Mouse (Mus musculus): ENCODE data around the gene Pfn1. TPM values are rescaled to one million over a fixed set of nuclear protein-coding genes. Genes with fewer than 3 reads are reported as not detected.

The Pfn1 gene
- polyA plus RNA-seq (2015; fragmentation: Nextera tagmentation; extraction: Ambion mirVana), result 1,825 and 2,189 TPM in 2 replicates

DNA sequence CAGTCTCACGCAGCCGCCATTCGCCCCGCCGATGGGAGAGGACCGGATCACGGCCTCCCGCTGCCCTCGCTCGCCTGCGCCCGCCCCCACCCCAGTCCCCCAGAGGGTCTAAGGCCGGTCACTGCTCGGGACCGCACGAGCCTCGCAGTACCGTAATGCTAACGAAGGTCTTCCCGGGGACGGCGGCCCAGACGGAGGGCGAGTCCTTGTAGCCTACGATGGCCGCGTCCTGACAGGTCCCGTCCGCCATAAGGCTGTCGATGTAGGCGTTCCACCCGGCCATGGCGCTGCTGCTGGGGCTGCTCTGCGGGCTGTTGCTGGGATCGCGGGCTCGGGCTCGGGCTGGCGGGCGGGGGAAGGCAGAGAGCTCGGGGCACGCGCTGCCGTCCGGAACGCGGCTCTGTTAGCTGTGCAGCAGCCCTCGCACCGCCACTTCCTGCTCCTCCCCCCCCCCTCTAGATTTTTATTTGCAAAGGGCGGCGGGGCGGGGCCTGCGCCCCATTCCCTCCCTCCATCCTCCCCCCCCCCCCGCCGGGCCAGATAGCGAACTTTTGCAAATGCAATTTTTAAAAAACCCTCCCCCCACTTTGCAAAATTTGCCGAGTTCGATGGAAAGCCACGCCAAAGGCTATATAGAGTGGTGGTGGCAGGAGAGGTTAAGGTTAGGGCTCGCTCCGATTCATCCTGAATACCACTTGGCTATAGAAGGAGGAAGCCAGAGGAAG is at the start of gene Pfn1:
Gene Pfn1, minus strand, starts transcription at position 447 of the 725 bp plus-strand sequence.
- 0% methylated on average over 56 of the region's 61 CpGs for WGBS
- H3K27ac ChIP-seq (ENCODE audit: low read length), result peak within 1 kb of the TSS; percentile 99
- peak within 1 kb of the TSS; percentile 96 for H3K4me2 ChIP-seq (ENCODE audit: low read depth, low read length)
- ATAC-seq (ENCODE audit: low read depth), result peak; percentile 72
- H3K4me1 ChIP-seq (replicated peaks; ENCODE audit: control insufficient read depth, insufficient read depth, low read length), result peaks cover 51% of the 10 kb centered on the region
- H3K9me3 ChIP-seq (ENCODE audit: control insufficient read depth, low read length), result no peaks in the 10 kb centered on the region
- H3K9ac ChIP-seq (ENCODE audit: low read length), result peak within 1 kb of the TSS; percentile 100
- no peaks in the 10 kb centered on the region for H3K27me3 ChIP-seq (ENCODE audit: control insufficient read depth, insufficient read depth, low read depth, low read length)
- peak within 1 kb of the TSS; percentile 100 for H3K4me3 ChIP-seq (ENCODE audit: low read length)
- H3K36me3 ChIP-seq (ENCODE audit: control insufficient read depth, insufficient read depth, low read length), result peaks cover 26% of the 10 kb centered on the region

DNA sequence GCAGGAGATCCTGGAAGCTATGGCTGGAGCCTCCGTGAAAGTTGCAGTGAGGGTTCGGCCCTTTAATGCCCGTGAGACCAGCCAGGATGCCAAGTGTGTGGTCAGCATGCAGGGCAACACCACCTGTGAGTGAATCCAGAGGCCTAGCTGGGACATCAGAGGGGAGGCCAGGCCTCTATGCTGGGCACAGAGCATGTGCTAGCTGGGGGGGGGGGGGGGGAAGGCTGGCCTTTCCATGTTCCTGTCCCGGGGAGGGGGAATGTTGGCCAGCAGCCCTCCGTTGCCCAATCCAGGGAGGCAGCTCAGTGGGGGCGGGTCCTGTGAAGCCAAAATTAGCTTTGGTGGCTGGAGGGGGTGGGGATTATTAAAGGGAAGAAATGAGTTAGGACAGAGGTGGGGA is 48.3 kb upstream of the Pfn1 start:
- Histone ChIP-seq H3K9ac (ENCODE audit: low read length) (peak overlapping the region; percentile 50), H3K9me3 (ENCODE audit: control insufficient read depth, low read length) (no peaks in the 10 kb centered on the region), H3K27me3 (ENCODE audit: control insufficient read depth, insufficient read depth, low read depth, low read length) (no peaks in the 10 kb centered on the region), H3K4me1 (replicated peaks; ENCODE audit: control insufficient read depth, insufficient read depth, low read length) (peaks cover 22% of the 10 kb centered on the region), H3K4me2 (ENCODE audit: low read depth, low read length) (peak overlapping the region; percentile 87), H3K4me3 (ENCODE audit: low read length) (0 out of 2 replicates have a peak overlapping the region, but pooled peaks have one; percentile 7), H3K36me3 (ENCODE audit: control insufficient read depth, insufficient read depth, low read length) (peaks cover 36% of the 10 kb centered on the region), H3K27ac (ENCODE audit: low read length) (no peak overlapping the region)
- no peak for ATAC-seq (ENCODE audit: low read depth)
- 54% methylated on average over 6 of the region's 6 CpGs for WGBS

DNA sequence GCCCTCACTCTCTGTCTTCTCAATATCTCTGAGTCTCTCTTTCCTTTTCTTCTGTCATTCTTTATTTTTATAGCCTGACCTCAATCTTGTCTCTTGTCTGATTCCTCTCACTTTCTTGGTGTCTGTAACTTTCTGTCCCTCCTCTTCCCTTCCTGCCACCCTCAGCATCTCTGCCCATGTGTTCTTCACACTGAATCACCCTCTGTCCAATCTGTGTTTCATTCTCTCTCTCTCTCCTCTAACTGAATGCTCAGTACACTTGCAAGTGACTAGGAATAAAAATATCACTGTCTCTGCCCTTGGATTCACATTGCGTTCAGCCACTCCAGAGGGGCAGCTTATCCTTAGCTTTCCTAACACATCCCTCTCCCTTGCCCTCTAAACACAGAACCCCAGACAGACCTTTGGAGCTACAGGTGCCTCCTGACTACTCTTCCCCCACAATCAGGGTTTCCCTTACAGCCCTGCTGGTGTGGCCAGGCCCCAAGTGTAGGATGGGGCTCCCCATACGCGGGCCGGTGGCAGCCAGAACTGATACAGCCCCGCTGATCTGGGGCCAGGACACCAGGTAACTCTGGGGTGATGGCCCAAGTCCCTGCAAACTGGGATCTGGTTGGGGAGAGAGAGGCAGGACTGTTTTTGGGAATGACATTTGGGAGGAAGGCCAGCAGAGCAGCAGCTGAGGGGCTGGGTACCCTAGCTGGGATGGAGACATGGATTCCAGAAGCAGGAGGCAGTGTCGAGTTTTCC is 47.7 kb upstream of the Pfn1 start:
- 82% methylated on average over 6 of the region's 6 CpGs for WGBS
- H3K27ac ChIP-seq (ENCODE audit: low read length), result no peak overlapping the region

DNA sequence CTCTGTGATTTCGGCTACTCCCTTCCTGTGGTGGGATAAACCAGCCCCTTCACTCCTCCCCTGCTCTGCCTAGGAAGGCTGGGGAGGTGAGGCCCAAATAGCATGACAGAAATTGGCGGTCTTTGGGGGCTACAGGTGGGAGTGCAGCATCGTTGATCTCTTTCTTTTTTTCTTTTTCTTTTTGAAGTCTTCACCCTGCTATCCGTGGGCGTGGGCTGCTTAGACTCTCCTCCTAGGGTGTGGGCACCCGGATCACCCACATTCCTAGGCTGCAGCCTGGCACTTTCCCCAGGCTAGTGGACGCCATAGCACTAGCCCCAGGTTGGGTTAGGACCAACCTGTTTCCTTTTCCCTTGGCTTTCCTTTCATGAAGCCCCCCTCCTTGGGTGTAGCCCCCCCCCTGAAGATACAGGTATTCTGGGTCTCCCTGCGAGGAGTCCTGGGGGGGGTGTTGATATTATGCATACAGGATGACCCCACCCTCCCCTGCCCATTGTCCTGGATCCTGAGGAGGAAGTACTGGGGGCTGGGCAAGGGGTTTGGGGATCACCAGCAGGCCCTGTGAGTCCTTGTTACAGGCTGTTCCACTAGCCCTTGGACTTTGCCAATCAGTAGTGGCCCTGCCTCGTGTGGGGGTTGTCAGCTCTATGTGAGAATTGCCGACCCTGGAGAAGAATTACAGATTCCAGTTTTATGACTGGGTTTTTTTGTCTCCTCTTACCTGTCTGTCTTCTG is 46.9 kb upstream of the Pfn1 start:
- no peak for ATAC-seq (ENCODE audit: low read depth)
- Histone ChIP-seq H3K4me3 (ENCODE audit: low read length) (peak overlapping the region; percentile 94), H3K4me2 (ENCODE audit: low read depth, low read length) (peak overlapping the region; percentile 87), H3K9me3 (ENCODE audit: control insufficient read depth, low read length) (no peaks in the 10 kb centered on the region), H3K9ac (ENCODE audit: low read length) (peak overlapping the region; percentile 96), H3K27me3 (ENCODE audit: control insufficient read depth, insufficient read depth, low read depth, low read length) (no peaks in the 10 kb centered on the region), H3K27ac (ENCODE audit: low read length) (peak overlapping the region; percentile 98), H3K4me1 (replicated peaks; ENCODE audit: control insufficient read depth, insufficient read depth, low read length) (peaks cover 22% of the 10 kb centered on the region), H3K36me3 (ENCODE audit: control insufficient read depth, insufficient read depth, low read length) (peaks cover 24% of the 10 kb centered on the region)
- WGBS, result 7% methylated on average over 10 of the region's 10 CpGs

More for the DNA sequence above, 47.7 kb upstream of the Pfn1 start:
- ATAC-seq (ENCODE audit: low read depth), result no peak
- Histone ChIP-seq H3K36me3 (ENCODE audit: control insufficient read depth, insufficient read depth, low read length) (peaks cover 32% of the 10 kb centered on the region), H3K9me3 (ENCODE audit: control insufficient read depth, low read length) (no peaks in the 10 kb centered on the region), H3K27me3 (ENCODE audit: control insufficient read depth, insufficient read depth, low read depth, low read length) (no peaks in the 10 kb centered on the region), H3K4me3 (ENCODE audit: low read length) (peak overlapping the region; percentile 94), H3K4me1 (replicated peaks; ENCODE audit: control insufficient read depth, insufficient read depth, low read length) (peaks cover 22% of the 10 kb centered on the region), H3K9ac (ENCODE audit: low read length) (peak overlapping the region; percentile 96), H3K4me2 (ENCODE audit: low read depth, low read length) (peak overlapping the region; percentile 87)

DNA sequence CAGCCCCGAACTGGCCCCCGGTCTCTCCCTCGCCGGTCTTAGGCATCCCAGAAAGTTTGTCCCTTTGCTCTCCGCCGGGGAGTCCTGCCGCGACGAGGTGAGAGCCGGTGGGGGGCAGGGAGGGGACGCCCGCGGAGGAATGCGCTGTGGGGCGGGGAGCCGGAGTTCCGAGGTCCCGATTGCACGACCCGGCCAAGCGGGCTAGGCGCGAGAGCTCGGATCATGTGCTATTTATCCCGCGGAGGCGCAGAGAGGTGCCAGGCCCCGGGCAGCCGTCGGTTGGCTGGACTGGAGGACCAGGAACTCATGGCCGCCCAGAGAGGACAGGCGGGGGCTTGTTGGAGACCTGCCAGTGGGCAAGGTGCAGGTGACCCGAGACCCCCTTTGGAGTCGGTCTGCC is 46.2 kb upstream of the Pfn1 start:
- ATAC-seq (ENCODE audit: low read depth), result peak; percentile 67
- H3K36me3 ChIP-seq (ENCODE audit: control insufficient read depth, insufficient read depth, low read length), result peaks cover 16% of the 10 kb centered on the region
- no peaks in the 10 kb centered on the region for H3K9me3 ChIP-seq (ENCODE audit: control insufficient read depth, low read length)
- peak overlapping the region; percentile 87 for H3K4me2 ChIP-seq (ENCODE audit: low read depth, low read length)
- 2% methylated on average over 34 of the region's 34 CpGs for WGBS
- peak overlapping the region; percentile 94 for H3K4me3 ChIP-seq (ENCODE audit: low read length)
- H3K9ac ChIP-seq (ENCODE audit: low read length), result peak overlapping the region; percentile 96
- peaks cover 22% of the 10 kb centered on the region for H3K4me1 ChIP-seq (replicated peaks; ENCODE audit: control insufficient read depth, insufficient read depth, low read length)
- H3K27me3 ChIP-seq (ENCODE audit: control insufficient read depth, insufficient read depth, low read depth, low read length), result no peaks in the 10 kb centered on the region
- H3K27ac ChIP-seq (ENCODE audit: low read length), result peak overlapping the region; percentile 98

DNA sequence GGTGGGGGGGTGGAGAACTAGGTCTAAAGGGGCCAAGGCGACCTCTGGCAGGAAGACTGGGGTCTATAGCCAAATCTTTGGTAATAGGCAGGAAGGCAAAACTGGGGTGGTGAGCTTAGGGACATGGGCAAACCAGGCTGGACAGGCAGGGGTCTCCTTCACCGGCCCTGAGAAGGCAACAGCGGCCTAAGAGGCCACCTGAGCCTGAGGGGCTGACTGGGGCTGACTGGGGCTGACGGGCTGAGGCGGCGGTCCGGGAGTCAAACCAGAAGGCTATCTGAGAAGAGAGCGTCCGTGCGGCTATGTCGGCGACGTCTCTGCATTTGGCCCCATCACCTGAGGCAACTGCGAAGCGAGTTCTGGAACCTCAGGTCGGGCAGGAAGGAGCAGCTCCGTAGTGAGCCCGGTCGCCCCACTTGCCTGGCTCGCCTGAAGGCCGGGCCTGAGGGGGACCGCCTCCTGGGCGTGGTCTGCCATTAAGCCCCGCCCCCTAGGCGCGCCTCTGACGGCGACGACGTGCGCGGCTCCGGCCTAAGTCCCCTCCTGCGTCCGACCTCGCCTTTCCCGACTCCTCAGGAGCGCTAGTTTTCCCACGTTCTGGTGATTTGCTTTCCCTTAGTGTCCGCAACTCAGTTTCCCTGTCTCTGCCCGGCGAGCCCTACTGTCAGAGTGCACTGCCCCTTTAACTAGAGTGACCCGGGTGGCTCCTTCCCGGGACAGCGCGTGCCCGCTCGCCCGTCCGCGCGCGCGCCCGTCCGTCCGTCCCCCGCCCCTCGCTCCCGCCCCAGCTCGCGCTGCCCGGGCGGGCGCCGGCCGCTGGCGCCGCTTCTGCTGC is 45.5 kb upstream of the Pfn1 start, which contains the start of the genes Inca1 and Kif1c:
Gene Inca1, minus strand, starts transcription at position 434 of the 835 bp plus-strand sequence.
Gene Kif1c, plus strand, starts transcription at position 827 of the 835 bp plus-strand sequence.
- Histone ChIP-seq H3K36me3 (ENCODE audit: control insufficient read depth, insufficient read depth, low read length) (peaks cover 14% of the 10 kb centered on the region), H3K9ac (ENCODE audit: low read length) (peak within 1 kb of the TSS; percentile 96), H3K4me1 (replicated peaks; ENCODE audit: control insufficient read depth, insufficient read depth, low read length) (peaks cover 22% of the 10 kb centered on the region), H3K27ac (ENCODE audit: low read length) (peak within 1 kb of the TSS; percentile 98), H3K9me3 (ENCODE audit: control insufficient read depth, low read length) (no peaks in the 10 kb centered on the region), H3K4me3 (ENCODE audit: low read length) (peak within 1 kb of the TSS; percentile 94), H3K27me3 (ENCODE audit: control insufficient read depth, insufficient read depth, low read depth, low read length) (no peaks in the 10 kb centered on the region), H3K4me2 (ENCODE audit: low read depth, low read length) (peak within 1 kb of the TSS; percentile 87)
- under 1% methylated on average over 69 of the region's 69 CpGs for WGBS
- ATAC-seq (ENCODE audit: low read depth), result peak; percentile 96

DNA sequence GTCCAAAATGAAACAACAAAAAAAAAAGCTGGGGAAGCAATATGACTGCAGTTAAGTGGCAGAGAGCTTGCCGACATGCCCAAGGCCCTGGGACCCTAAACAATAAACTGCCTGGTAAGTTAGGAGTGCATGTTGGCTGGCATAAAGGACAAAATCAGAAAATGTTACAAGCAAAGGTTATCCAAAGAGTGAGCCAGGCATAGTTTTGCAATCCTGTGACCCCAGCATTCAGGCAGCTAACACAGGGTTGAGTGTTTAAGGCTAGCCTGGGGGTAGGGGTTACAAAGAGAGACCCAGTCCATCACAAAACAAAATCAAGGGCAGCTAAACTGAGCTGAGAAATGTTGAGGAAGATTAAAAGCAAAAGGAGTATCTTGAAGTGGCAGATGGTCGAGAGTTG is 44.6 kb upstream of the Pfn1 start:
- Histone ChIP-seq H3K4me2 (ENCODE audit: low read depth, low read length) (no peak overlapping the region), H3K9ac (ENCODE audit: low read length) (no peak overlapping the region)
- WGBS, result 78% methylated on average over 2 of the region's 2 CpGs

DNA sequence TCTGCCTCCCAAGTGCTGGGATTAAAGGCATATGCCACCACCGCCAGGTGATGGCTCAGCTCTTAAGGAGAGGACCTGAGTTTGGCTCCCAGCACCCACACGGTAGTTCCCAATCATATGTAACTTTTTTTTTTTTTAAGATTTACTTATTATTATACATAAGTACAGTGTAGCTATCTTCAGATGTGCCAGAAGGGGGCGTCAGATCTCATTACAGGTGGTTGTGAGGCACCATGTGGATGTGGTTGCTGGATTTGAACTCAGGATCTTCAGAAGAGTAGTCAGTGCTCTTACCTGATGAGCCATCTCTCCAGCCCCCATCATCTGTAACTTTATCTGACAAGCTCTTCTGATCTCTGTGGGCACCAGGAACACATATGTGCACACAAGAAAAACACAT is 42.9 kb upstream of the Pfn1 start:
- ATAC-seq (ENCODE audit: low read depth), result no peak
- peaks cover 15% of the 10 kb centered on the region for H3K4me1 ChIP-seq (replicated peaks; ENCODE audit: control insufficient read depth, insufficient read depth, low read length)
- WGBS, result 68% methylated on average over 3 of the region's 3 CpGs

More for the DNA sequence above, 44.6 kb upstream of the Pfn1 start:
- H3K4me1 ChIP-seq (replicated peaks; ENCODE audit: control insufficient read depth, insufficient read depth, low read length), result peaks cover 22% of the 10 kb centered on the region
- H3K4me3 ChIP-seq (ENCODE audit: low read length), result no peak overlapping the region
- H3K36me3 ChIP-seq (ENCODE audit: control insufficient read depth, insufficient read depth, low read length), result peaks cover 6% of the 10 kb centered on the region; the same call in 1 of the 2 replicates
- no peak for ATAC-seq (ENCODE audit: low read depth)
- H3K9me3 ChIP-seq (ENCODE audit: control insufficient read depth, low read length), result no peaks in the 10 kb centered on the region
- H3K27ac ChIP-seq (ENCODE audit: low read length), result no peak overlapping the region
- H3K27me3 ChIP-seq (ENCODE audit: control insufficient read depth, insufficient read depth, low read depth, low read length), result no peaks in the 10 kb centered on the region

More for the DNA sequence above, 42.9 kb upstream of the Pfn1 start:
- no peaks in the 10 kb centered on the region for H3K9me3 ChIP-seq (ENCODE audit: control insufficient read depth, low read length)
- H3K36me3 ChIP-seq (ENCODE audit: control insufficient read depth, insufficient read depth, low read length), result no peaks in the 10 kb centered on the region
- H3K27me3 ChIP-seq (ENCODE audit: control insufficient read depth, insufficient read depth, low read depth, low read length), result no peaks in the 10 kb centered on the region
- no peak overlapping the region for H3K4me3 ChIP-seq (ENCODE audit: low read length)
- H3K27ac ChIP-seq (ENCODE audit: low read length), result no peak overlapping the region
- no peak overlapping the region for H3K4me2 ChIP-seq (ENCODE audit: low read depth, low read length)
- no peak overlapping the region for H3K9ac ChIP-seq (ENCODE audit: low read length)
